Mouse (Mus musculus): ENCODE data around the gene Mum1l1.

- TF ChIP-seq CTCF (IDR thresholded peaks at IDR 0.05; ENCODE audit: low read depth, low read length) (no peak), POLR2A (IDR thresholded peaks at IDR 0.05; ENCODE audit: extremely low read depth, insufficient read depth, low read length) (no peak)
Observed at GRCm38 (mm10) chrX:139221893-139222292, 12.1 kb downstream of the Mum1l1 start.
